Mouse (Mus musculus): Measurements from ENCODE around the gene D17H6S53E.

DNA sequence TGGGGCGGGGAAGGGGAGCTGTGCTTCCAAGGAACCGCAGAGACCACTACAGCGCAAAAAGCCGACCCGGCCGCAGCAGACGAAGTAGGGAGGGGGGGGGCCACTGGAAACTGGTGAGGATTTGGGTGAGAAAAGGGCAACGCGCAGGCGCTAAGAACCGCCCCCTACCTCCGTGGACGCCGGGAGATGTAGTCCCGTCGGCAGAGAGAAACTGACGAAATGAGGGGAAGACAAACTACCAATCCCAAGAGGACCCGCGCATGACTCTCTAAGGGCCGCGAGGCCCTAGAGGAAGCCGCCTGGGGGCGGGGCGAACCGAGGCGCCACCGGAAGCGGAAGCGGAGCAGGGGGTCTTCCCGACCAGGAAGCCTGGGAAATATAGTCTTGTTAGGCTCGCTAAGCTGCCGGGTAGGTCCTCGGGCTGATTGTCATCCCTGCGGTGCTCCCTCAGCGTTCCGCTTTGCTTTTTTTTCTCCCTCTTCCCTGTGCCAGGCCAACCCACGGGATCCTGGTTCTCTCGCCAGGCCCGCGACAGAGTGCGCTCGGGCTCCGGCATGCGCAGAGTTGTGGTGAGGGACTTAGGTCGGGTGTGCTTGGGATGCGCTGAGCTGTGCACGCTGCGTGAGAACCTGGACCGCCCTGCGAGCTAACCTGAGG is 4.9 kb upstream of the D17H6S53E start, which contains the start of gene Gpank1:
- no peak for TF ChIP-seq CTCF (IDR thresholded peaks at IDR 0.05; ENCODE audit: control insufficient read depth, insufficient read depth, insufficient read length)
- no peak for TF ChIP-seq USF1 (IDR thresholded peaks at IDR 0.05; ENCODE audit: low read depth)
- TF ChIP-seq FOSL1 (IDR thresholded peaks at IDR 0.05; ENCODE audit: insufficient read depth, low read length, poor library complexity, severe bottlenecking) = no peak
- peak; percentile 11 for TF ChIP-seq MAX (IDR thresholded peaks at IDR 0.05)
- TF ChIP-seq MYOG (IDR thresholded peaks at IDR 0.05; ENCODE audit: control insufficient read depth, extremely low read depth, insufficient read length) = no peak
- TF ChIP-seq MYOD1 (IDR thresholded peaks at IDR 0.05; ENCODE audit: control insufficient read depth, insufficient read length, low read depth) = no peak
